Mouse (Mus musculus) stomach, embryonic 16.5 days (tissue): ENCODE data around the gene Slc26a9. TPM values are rescaled to one million over a fixed set of nuclear protein-coding genes. Genes with fewer than 3 reads are reported as not detected.

ENCODE experiments used
- ATAC-seq: fragments of 200-750 bp; cut with Nextera tagmentation; 2 replicates; pipeline ENCODE4 v1.8.0; 2017; ENCODE audit warnings: moderate number of reproducible peaks, moderate TSS enrichment; ENCODE audit not compliant: insufficient read depth, low FRiP score
- H3K27ac ChIP-seq: fragments of 300-500 bp; sonication (generic); 2 replicates; pipeline ENCODE4 v1.5.1; 2014; ENCODE audit warnings: low read length
- H3K27me3 ChIP-seq: fragments of 300-500 bp; sonication (generic); 2 replicates; pipeline ENCODE4 v1.6.1; 2014; ENCODE audit warnings: low read length, control low read depth, mixed read lengths; ENCODE audit not compliant: control insufficient read depth, insufficient read depth
- H3K36me3 ChIP-seq: fragments of 300-500 bp; sonication (generic); 2 replicates; pipeline ENCODE4 v1.6.1; 2014; ENCODE audit warnings: low read length; ENCODE audit not compliant: control insufficient read depth, insufficient read depth
- H3K4me1 ChIP-seq: fragments of 300-500 bp; sonication (generic); 2 replicates; pipeline ENCODE4 v1.6.1; 2014; ENCODE audit warnings: low read length, control low read depth, mixed read lengths; ENCODE audit not compliant: control insufficient read depth, insufficient read depth
- H3K4me2 ChIP-seq: fragments of 300-500 bp; sonication (generic); 2 replicates; pipeline ENCODE4 v1.6.1; 2014; ENCODE audit warnings: low read depth, low read length, mixed read lengths
- H3K4me3 ChIP-seq: fragments of 300-500 bp; sonication (generic); replicated peaks from 2 replicates; pipeline ENCODE4 v1.5.1; 2014; ENCODE audit warnings: mild to moderate bottlenecking, low read length
- H3K9ac ChIP-seq: fragments of 300-500 bp; sonication (generic); 2 replicates; pipeline ENCODE4 v1.6.1; 2014; ENCODE audit warnings: low read length
- H3K9me3 ChIP-seq: fragments of 300-500 bp; sonication (generic); replicated peaks from 2 replicates; pipeline ENCODE4 v1.6.1; 2016; ENCODE audit warnings: low read length, control low read depth; ENCODE audit not compliant: control insufficient read depth
- WGBS: fragments of 180-500 bp; shearing (Covaris S2); extraction: QIAGEN DNeasy Blood & Tissue Kit; methylation state at CpG from one replicate; pipeline ENCODE4 v1.1.7; 2014; 5-methylcytosine and 5-hydroxymethylcytosine counted together
- polyA plus RNA-seq: library from polyadenylated mRNA; unstranded; fragments of >200 nt; fragmentation: Nextera tagmentation; extraction: Ambion mirVana; gene quantifications from 2 replicates; pipeline ENCODE4 v1.2.1, GENCODE M21; 2015

The Slc26a9 gene
- polyA plus RNA-seq, 1 experiment from 2014 or later = 9.7 TPM

GRCm38 (mm10) chr1:131771440-131771839 lies 27.6 kb downstream of the Slc26a9 start:
- H3K9ac ChIP-seq = no peak overlapping the region
- no peak for ATAC-seq

GRCm38 (mm10) chr1:131794591-131794990 lies 50.8 kb downstream of the Slc26a9 start:
- H3K9ac ChIP-seq = no peak overlapping the region
- H3K4me3 ChIP-seq = no peak overlapping the region
- no peak overlapping the region; the same call in 1 of the 2 replicates for H3K27ac ChIP-seq
- H3K4me1 ChIP-seq = 0 out of 2 replicates have a peak, but pooled peaks cover 14% of the 10 kb centered on the region
- WGBS = 29% methylated on average over 3 of the region's 3 CpGs
- H3K36me3 ChIP-seq = no peaks in the 10 kb centered on the region
- 0 out of 2 replicates have a peak, but pooled peaks have one; percentile 33 for ATAC-seq
- H3K27me3 ChIP-seq = no peaks in the 10 kb centered on the region
- no peak overlapping the region for H3K4me2 ChIP-seq
- no peaks in the 10 kb centered on the region for H3K9me3 ChIP-seq

More at GRCm38 (mm10) chr1:131771440-131771839, 27.6 kb downstream of the Slc26a9 start:
- no peak overlapping the region for H3K4me3 ChIP-seq
- peaks cover 5% of the 10 kb centered on the region; the same call in 1 of the 2 replicates for H3K4me1 ChIP-seq
- no peaks in the 10 kb centered on the region for H3K27me3 ChIP-seq
- no peaks in the 10 kb centered on the region for H3K9me3 ChIP-seq
- no peaks in the 10 kb centered on the region for H3K36me3 ChIP-seq
- no peak overlapping the region for H3K4me2 ChIP-seq
- H3K27ac ChIP-seq = no peak overlapping the region

- H3K36me3 ChIP-seq = no peaks in the 10 kb centered on the region
- 57% methylated on average over 3 of the region's 3 CpGs for WGBS
- H3K9me3 ChIP-seq = no peaks in the 10 kb centered on the region
- no peak overlapping the region for H3K4me3 ChIP-seq
- 0 out of 2 replicates have a peak, but pooled peaks cover 14% of the 10 kb centered on the region for H3K4me1 ChIP-seq
- H3K4me2 ChIP-seq = no peak overlapping the region
- no peaks in the 10 kb centered on the region for H3K27me3 ChIP-seq
- no peak overlapping the region for H3K9ac ChIP-seq
- no peak overlapping the region for H3K27ac ChIP-seq
- ATAC-seq = no peak
These were observed 51.3 kb downstream of the Slc26a9 start for GRCm38 (mm10) chr1:131795171-131795570.

DNA sequence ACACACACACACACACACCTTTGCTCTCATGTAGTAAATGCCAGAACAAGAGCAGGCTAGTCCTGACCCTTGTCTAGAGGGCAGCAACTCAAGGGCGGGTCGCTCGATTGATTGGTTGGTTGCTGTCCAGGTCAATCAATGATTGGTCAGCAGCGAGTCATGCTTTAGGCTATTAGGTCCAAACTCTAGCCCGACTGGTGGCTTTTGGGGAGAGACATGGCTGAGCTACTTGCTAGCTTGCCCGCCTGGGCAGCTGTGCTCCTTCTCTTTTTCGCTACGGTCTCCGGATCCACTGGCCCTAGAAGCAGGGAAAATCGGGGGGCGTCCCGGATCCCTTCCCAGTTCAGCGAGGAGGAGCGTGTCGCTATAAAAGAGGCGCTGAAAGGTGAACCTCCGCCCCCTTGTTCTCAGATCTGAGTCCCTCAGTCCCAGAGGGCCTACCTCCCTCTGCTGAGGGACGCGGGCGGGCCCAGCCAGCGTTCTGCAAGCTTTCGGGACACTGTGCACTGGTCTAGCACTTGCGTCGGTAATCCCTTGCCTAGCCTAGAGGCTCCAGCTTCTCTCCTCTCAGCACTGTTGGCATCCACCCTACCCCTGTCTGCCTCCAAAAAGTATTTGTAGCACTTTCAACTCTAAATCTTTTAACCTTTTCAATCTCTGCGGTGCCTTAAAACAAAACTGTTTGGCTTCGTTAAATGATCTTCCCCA lies 53.5 kb downstream of the Slc26a9 start, which contains the start of gene Pm20d1:
Pm20d1 (plus strand) TSS at position 180 of the 708 bp plus-strand sequence.
- Histone ChIP-seq H3K27ac (0 out of 2 replicates have a peak within 1 kb of the TSS, but pooled peaks have one; percentile 15), H3K4me1 (0 out of 2 replicates have a peak, but pooled peaks cover 14% of the 10 kb centered on the region), H3K4me2 (peak within 1 kb of the TSS; percentile 53), H3K36me3 (no peaks in the 10 kb centered on the region), H3K9ac (peak within 1 kb of the TSS; percentile 54; the same call in 1 of the 2 replicates), H3K27me3 (no peaks in the 10 kb centered on the region), H3K9me3 (no peaks in the 10 kb centered on the region), H3K4me3 (peak within 1 kb of the TSS; percentile 32)
- WGBS = 9% methylated on average over 26 of the region's 26 CpGs
- peak; percentile 77 for ATAC-seq

GRCm38 (mm10) chr1:131800001-131800400 lies 56.2 kb downstream of the Slc26a9 start:
- Histone ChIP-seq H3K36me3 (no peaks in the 10 kb centered on the region), H3K27me3 (no peaks in the 10 kb centered on the region), H3K27ac (no peak overlapping the region), H3K9me3 (no peaks in the 10 kb centered on the region), H3K9ac (no peak overlapping the region), H3K4me2 (no peak overlapping the region), H3K4me3 (no peak overlapping the region), H3K4me1 (0 out of 2 replicates have a peak, but pooled peaks cover 11% of the 10 kb centered on the region)
- WGBS = 78% methylated on average over 1 of the region's 1 CpGs
- no peak for ATAC-seq

DNA sequence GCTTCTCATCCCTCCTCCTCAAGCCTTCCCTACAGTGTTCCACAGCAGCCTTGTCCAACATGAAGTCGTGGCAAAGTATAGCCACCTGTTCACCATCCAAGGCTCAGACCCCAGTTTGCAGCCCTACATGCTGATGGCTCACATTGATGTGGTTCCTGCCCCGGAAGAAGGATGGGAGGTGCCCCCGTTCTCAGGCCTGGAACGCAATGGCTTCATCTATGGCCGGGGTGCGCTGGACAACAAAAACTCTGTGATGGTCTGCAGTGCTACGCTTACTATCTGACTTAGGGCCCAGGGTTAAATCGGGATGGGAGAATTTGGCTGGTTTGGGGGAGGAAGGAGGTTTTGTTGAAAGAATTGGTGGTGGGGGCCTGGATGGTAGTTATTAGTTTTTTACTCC lies 57.2 kb downstream of the Slc26a9 start:
- H3K4me3 ChIP-seq = no peak overlapping the region
- H3K36me3 ChIP-seq = no peaks in the 10 kb centered on the region
- WGBS = 87% methylated on average over 8 of the region's 8 CpGs
- no peak for ATAC-seq
- H3K9me3 ChIP-seq = no peaks in the 10 kb centered on the region
- no peaks in the 10 kb centered on the region for H3K27me3 ChIP-seq
- 0 out of 2 replicates have a peak, but pooled peaks cover 9% of the 10 kb centered on the region for H3K4me1 ChIP-seq
- no peak overlapping the region for H3K9ac ChIP-seq
- H3K27ac ChIP-seq = no peak overlapping the region
- no peak overlapping the region for H3K4me2 ChIP-seq

DNA sequence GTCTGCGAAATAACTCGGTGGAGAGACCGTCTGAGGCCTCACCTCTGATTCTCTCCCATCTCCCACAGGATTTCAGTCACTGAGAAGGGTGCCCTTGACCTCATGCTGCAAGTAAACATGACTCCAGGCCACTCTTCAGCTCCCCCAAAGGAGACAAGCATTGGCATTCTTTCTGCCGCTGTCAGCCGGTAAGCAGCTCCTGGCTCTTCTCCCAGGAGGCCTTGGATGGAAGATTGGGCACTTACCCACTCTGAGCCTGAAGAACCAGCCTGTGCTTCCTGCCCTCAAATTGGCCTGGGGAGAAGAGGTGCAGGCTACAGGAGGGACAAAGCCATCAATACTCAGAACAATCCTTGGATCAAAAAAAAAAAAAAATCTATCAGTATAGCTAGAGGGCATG lies 58.8 kb downstream of the Slc26a9 start:
- Histone ChIP-seq H3K4me3 (no peak overlapping the region), H3K27ac (no peak overlapping the region), H3K9ac (no peak overlapping the region), H3K36me3 (no peaks in the 10 kb centered on the region), H3K27me3 (no peaks in the 10 kb centered on the region), H3K9me3 (no peaks in the 10 kb centered on the region), H3K4me1 (0 out of 2 replicates have a peak, but pooled peaks cover 4% of the 10 kb centered on the region), H3K4me2 (no peak overlapping the region)
- WGBS = 76% methylated on average over 5 of the region's 5 CpGs
- no peak for ATAC-seq

DNA sequence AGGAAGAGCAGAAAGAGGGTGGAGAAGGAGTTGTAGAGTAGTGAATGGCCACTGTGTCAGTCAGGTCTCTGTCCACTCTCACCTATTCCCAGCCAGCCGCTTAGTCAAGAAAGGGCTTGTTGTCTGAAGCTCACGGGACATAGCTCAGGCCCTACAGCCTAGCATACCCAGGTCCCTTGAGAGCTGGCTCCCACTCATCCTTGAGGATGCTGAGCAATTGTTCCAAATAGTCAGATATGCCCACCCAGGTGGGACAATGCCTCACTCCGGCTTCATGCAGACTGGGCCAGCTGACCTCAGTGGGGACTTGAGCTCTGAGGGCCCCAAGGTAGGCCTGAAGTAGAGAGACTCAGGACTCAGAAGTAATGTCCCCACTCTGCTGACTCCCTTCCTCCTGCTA lies 60.3 kb downstream of the Slc26a9 start:
- Histone ChIP-seq H3K27ac (no peak overlapping the region), H3K9me3 (no peaks in the 10 kb centered on the region), H3K9ac (no peak overlapping the region), H3K27me3 (no peaks in the 10 kb centered on the region), H3K4me2 (no peak overlapping the region), H3K4me3 (no peak overlapping the region), H3K36me3 (no peaks in the 10 kb centered on the region), H3K4me1 (no peaks in the 10 kb centered on the region)
- ATAC-seq = no peak
- WGBS = 91% methylated on average over 3 of the region's 3 CpGs

DNA sequence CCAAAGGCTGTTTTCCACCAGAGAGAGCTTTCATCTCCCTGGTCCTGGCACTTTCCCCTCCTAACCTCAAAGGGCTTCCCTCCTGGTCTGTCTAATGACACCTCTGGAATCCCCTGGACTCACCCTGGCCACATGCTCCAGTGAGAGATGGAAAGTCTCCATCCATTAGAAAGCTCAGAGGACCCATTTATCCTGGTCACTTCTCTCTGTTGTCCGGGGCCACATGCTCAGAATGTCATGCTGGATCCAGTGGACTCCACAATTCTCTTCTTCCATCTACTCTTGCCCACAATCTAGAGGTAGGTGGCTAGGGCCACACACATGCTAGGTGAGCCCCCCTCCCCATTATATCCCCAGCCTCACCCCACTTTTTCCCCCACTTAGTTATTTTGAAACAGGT lies 65.2 kb downstream of the Slc26a9 start:
- no peak overlapping the region for H3K27ac ChIP-seq
- H3K9ac ChIP-seq = no peak overlapping the region
- H3K4me1 ChIP-seq = no peaks in the 10 kb centered on the region
- no peak overlapping the region for H3K4me3 ChIP-seq
- WGBS = 74% methylated on average over 1 of the region's 1 CpGs
- no peak for ATAC-seq
- H3K9me3 ChIP-seq = no peaks in the 10 kb centered on the region
- no peaks in the 10 kb centered on the region for H3K27me3 ChIP-seq
- no peaks in the 10 kb centered on the region for H3K36me3 ChIP-seq
- H3K4me2 ChIP-seq = no peak overlapping the region
